Mouse (Mus musculus) small intestine, adult 2 months (tissue): Measurements from ENCODE around the gene Inafm1.

Source experiments
- CTCF ChIP-seq: fragments of 200-500 bp; IDR thresholded peaks from 2 replicates; pipeline ENCODE4 v1.5.1; 2012; ENCODE audit warnings: low read depth, mild to moderate bottlenecking, control low read depth, inconsistent platforms, low read length, moderate library complexity, mixed read lengths; ENCODE audit not compliant: insufficient replicate concordance, insufficient read length; ENCODE audit errors: extremely low read depth
- POLR2A ChIP-seq: fragments of 200-500 bp; IDR thresholded peaks from 2 replicates; pipeline ENCODE4 v1.6.1; 2012; ENCODE audit warnings: low read depth, mild to moderate bottlenecking, control low read depth, inconsistent platforms, low read length, moderate library complexity

DNA sequence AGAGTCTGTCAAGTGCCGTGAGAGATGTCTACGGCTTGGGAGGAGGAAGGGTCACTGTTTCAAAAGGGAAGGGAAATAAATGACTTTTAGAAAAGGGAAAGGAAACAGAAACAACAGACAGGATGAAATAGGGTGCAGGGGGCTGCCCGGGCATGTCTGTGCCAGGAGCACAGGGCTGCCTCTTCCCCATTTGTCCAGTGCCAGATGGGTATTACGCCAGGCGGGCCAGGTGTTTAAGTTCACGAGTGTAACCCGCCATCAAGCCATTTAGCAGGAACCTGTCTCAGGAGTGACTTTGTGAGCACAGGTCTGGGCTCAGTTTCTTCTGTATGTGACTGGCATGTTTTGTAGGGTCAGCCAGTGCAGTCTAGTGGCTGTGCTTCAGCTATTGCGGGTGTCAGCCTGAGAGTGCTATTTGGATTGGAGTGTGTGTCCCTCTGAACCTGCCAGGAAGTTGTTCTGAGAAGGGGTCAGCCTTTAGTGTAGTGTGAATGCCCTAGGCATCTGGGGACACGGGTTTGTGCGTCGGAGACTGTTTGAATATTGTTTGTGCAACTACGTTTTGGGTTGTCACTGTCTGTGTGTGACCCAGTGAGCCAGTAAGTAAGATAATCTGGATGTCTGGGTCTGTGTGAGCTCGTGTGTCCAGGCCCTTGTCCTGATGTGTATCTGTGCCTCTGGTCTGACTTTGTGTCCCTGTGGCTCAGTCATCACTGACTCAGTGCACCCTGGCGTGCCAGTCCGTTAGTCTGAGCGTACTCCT is 35.3 kb upstream of the Inafm1 start:
- TF ChIP-seq CTCF, result no peak
- TF ChIP-seq POLR2A, result no peak
